ENCODE assay signal across 16 mouse cellular contexts in the genomic region with DNA sequence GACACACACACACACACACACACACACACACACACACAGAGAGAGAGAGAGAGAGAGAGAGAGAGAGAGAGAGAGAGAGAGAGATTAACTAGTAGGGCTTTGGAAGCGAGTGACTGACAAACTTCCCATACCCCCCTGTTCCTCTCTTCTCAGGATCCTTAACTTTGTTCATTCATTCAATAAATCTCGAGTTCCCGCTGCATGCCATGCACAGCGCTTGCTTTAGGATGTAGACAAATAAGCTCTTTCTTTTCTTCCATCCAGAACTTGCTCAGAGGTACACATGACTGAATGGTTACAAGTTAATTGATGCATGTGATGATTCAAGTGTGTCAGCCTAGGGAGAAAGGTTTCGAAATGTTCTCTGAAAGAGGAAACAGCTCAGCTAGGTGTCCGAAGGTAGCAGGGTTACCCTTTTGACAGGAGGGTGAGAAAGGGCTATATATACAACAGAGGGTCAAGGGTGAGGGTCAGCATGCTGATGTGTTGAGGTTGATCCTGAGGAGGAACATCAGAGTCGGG. TPM values are rescaled to one million over a fixed set of nuclear protein-coding genes. Genes with fewer than 3 reads are reported as not detected.
DNase-seq lines count a peak whose midpoint lies in the region.
"Had no signal": no experiment of that assay in that cellular context is flagged by ENCODE, and none has a peak within 500 bp of the region (broad histone marks: within the 10 kb centered on the region; RNA-seq: fewer than 3 reads in every experiment).

No protein-coding gene starts in this region.

- H3K36me3 ChIP-seq in splenic B cell, adult 2 months (ENCODE audit: control insufficient read depth, insufficient read depth, low read length, poor library complexity, severe bottlenecking): peaks cover 5% of the 10 kb centered on the region; the same call in 1 of the 2 replicates
- H3K36me3 ChIP-seq: embryonic facial prominence, embryonic 15.5 days; heart, embryonic 12.5 days; hindbrain, embryonic 15.5 days had no signal

- H3K27me3 ChIP-seq in splenic B cell, adult 2 months (ENCODE audit: control insufficient read depth, insufficient read depth, low read length, poor library complexity, severe bottlenecking): no peaks in the 10 kb centered on the region
- H3K27me3 ChIP-seq: embryonic facial prominence, embryonic 15.5 days; forebrain, embryonic 15.5 days; hindbrain, embryonic 15.5 days had no signal

- peak; percentile 7 for DNase-seq in embryo, embryonic 11 days
- DNase-seq in embryo, embryonic 10.5 days (ENCODE audit: low spot score): no peak
- peak; percentile 66 for DNase-seq in A20 (ENCODE audit: low read depth, low spot score)
- DNase-seq in NIH3T3 (ENCODE audit: low read depth): peak; percentile 39
- DNase-seq in splenic B cell, adult 2 months (ENCODE audit: low read depth, low spot score): peak; percentile 66
- DNase-seq in right cerebral cortex, postnatal 14 days: no peak
- DNase-seq in gastrocnemius, postnatal 36 days: no peak
- DNase-seq: adrenal gland, postnatal 10 days; cerebellum, adult 18-20 months; cerebellum, adult 9-11 months; cerebellum, postnatal 36 days; gastrocnemius, postnatal 14 days had no signal

- intact Hi-C loops in gastrocnemius, postnatal 36 days (cut with DNase I): no loop called here

RNA-seq across cellular contexts. Expression of a gene that starts 10.7 kb away (rescaled TPM):
- 1 to 10 TPM; 2.4 to 3.2 TPM for total RNA-seq in gastrocnemius, postnatal 36 days (2021)

Comparison
In these comparisons a context has a peak if more than half of its experiments do, and no peak if none do; other contexts are left out.
1. DNase-seq: peak in embryo, embryonic 11 days (single experiment), A20 (single experiment), NIH3T3 (single experiment) and splenic B cell, adult 2 months (single experiment); none in embryo, embryonic 10.5 days (single experiment), right cerebral cortex, postnatal 14 days (single experiment) and gastrocnemius, postnatal 36 days (0 of 2).